Mouse (Mus musculus) cerebellum, adult 11 months (tissue): ENCODE results near the gene Tmeff1.
A peak's percentile ranks its signal among the peaks of the same experiment; 100 is the strongest.
"Not testable (repeated sequence)": the region's sequence is repeated elsewhere in the genome, so short reads cannot be mapped to it uniquely, and the experiment has no call there.

ENCODE experiments used
- DNase-seq: peaks from one replicate; pipeline ENCODE4 v3.0.0; 2022

The Tmeff1 gene

DNA sequence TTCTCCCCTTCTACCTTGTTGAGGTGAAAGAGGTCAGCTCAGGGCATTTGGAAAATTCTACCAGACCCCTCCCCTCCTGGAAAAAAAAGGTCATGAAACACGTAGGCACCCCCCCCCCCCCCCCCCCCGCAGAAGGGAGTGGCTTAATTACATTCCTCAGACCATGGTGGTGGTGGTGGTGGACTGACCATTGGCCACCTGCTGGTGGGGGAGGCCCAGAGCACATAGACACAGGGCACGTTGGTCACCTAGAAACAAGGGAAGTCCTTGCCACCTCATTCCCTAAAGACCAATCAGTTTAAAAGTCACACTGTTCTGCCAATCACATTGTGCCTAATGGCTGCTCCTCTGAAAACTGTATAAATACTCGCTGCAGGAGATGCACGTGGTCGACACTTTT, 94.8 kb downstream of the Tmeff1 start:
- not testable (repeated sequence) for DNase-seq

DNA sequence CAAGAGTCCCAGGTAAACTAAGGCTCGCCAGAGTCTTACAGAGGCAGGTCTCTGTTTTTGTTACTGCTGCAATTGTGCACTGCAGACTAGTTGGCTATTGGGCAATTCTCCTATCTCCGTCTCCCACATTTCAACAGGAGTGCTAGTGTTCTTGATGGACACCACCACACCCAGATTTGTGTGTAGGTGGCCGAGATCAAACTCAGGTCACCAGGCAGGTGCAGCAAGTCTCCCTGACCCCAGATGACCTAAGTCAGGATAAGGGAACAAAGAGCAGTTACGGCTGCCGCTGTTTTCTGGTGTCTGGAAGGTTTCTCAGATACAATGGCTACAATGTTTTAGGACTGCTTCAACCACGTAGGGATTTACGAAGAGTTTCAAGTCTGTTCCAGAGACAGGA, 95.2 kb downstream of the Tmeff1 start:
- no peak for DNase-seq

DNA sequence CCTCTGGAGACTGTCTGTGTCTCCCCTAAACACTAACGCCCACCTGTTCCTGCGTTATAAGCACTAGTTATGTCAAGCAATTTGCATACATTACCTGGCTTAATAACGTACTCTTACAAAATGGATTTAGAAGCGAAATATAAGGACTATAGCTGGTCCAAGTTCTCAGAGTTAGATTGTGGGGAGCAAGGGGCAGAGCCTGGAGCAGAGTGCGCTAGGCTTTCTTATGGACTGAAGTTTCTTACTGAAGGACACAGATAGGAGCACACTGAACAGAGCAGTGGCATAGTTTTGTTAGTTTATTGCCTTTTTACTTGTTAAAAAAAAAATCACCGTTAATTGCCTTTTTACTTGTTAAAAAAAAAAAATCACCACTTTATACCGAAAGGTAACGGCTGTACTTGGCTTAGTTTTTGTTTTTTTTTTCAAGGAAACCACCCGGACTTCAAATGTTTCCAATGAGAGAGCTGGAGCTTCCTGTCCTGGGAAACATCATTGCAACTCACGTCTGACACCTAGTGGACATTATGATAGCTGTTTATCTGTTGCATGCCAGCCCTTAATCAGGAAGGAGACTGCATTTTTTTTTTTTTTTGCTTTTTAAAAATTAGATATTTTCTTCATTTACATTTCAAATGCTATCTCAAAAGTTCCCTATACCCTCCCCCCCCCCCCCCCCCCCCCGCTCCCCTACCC, 95.8 kb downstream of the Tmeff1 start:
- DNase-seq, result no peak

DNA sequence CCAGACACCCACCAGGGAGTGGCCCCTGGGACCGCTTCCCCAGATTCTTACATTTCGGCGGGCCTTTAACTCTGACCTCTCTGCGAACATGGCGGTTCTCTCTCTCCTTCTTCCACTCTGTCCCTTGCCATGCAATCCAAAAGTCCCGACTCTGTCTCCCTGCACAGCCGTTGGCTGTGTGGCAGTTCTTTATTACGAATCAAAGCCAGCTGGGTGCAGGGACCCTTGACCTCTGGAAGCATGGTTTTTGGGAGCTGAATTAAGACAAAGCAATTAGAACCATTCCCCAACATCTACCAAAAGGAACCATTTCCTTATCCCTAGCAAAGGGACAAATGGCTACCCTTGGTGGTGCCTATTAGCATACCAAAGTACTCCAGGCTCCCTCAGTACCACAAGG, 98.2 kb downstream of the Tmeff1 start:
- no peak for DNase-seq

DNA sequence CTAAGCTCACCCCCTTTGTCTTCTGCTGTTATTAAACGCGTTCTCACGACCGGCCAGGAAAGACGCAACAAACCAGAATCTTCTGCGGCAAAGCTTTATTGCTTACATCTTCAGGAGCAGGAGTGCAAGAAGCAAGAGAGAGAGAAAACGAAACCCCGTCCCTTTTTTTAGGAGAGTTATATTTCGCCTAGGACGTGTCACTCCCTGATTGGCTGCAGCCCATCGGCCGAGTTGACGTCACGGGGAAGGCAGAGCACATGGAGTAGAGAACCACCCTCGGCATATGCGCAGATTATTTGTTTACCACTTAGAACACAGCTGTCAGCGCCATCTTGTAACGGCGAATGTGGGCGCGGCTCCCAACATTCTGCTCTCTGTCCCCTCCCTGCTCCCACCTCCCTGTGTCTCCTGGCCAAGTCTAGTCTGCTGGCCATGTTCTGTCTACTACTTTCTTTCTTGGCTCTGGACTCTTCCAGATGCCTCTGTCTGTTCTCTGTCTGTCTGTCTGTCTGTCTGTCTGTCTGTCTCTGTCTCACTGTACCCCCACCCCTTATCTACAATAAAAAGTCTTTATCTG, 98.7 kb downstream of the Tmeff1 start:
- DNase-seq, result not testable (repeated sequence)

DNA sequence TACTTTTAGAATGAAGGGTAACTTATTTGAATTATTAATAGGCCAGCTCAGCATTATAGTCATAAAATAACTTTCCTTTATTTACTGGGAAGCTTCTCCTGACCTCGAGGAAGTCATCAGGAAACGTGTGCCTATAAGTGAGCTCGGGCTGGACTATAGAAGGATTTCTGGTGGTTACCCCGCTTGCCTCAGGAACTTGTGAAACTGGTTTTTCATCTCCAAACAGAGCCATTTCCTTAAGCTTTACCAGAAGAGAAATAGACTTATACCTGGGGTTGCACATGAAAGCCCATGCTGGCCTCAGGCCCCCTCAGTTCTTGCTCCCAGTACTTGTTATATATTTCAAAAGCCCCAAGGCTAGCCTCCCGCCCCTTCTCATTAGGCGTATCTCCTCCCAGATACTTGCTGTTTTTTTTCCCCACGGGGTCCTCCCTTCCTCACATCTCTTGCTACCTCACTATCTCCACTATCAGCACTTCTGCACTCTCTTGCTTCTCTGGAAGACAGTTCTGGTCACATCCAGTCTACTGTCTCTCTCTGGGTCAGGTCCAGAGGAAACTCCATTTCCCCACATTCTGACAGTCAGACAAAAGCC, 99.7 kb downstream of the Tmeff1 start:
- DNase-seq, result no peak

DNA sequence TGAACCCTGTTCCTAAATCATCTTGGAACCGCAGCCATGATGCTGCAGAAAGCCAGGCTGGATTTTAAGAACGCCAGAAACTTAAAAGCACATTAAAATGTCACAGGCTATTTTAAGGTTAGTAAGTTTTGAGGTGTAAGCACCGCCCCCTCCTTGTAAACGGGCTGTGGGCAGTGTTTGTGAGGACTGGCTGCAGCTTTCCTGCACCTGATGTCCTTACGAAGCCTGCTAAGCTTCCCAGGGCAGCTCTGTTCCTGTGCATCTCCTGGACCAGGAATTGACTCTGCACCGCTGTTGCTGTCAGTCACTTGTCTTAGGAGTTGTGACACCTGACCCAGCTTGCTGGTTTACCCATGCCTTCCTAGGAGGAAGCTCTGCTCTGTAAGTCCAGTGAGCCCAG, 103.2 kb downstream of the Tmeff1 start:
- DNase-seq, result no peak

DNA sequence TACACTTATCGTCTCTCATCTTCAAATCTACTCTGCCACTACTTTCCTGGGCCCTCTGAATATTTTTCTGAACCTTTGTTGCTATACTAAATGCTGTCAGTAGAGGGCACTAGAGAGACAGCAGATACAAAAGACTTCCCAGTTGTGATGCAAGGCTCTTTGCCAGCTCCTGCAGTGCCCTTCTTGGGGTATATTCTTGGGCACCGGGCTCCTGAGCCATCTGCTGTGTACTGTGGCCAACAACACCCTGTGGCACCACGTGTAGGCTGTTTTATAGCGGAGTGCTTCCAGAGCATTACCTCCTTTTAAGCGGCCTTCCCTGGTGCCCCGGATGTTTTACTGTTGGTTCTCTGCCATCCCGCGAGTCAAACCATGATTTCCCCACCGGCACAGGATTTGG, 105.7 kb downstream of the Tmeff1 start:
- peak; percentile 73 for DNase-seq

DNA sequence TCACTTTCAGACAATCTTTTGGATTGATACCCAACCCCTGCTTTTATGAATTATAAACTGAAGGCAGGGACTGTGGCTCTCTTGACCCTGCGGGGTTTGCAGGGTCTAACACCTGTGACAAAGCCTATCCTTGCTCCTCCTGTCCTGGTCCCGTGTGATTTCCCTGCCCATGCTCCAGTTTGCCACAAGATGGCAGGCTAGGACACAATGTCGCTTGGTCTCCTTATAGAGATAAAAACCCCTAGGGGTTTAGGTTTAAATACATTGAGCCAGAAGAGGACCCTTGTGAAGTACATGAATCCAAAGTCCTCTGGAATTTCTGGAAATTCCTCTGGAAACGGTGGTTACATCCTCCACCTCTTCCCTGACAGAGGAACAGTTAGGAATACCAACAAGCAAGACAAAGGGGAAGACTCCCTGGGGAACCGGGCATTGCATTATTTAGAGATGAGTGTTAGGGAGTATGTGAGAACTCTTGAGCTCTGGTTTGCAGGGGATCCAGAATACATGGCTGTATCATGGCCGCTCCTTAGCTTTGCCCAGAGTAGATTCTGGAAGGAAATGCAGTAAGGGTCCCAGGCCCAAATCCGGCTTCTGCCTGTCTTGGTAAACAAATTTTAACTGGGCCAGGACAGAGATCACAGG, 106.9 kb downstream of the Tmeff1 start:
- DNase-seq, result peak; percentile 24

DNA sequence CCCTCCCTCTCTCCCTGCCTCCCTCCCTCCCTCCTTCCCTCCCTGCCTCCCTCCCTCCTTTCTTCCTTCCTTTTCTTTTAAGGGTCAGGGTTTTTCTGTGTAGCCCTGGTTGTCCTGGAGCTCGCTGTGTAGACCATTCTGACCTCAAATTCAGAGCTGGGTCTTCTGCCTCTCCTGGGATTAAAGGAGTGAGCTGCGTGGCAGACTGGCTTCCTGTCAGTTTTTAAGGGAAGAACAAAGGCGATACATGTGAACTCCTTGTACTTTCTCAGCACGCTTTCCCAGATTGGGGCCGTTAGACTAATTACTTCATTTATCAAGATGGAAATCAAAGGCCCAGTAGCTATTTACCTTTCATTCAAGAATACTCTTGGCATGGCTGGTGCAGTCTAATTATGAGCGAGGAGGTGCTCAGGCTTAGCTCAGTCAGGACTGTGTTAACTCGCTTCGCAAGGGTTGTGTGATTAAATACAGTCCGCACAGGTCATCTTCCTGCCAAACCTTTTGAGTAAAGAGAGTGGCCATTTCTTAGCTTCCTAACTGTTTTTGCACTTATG, 107.8 kb downstream of the Tmeff1 start:
- DNase-seq, result no peak

DNA sequence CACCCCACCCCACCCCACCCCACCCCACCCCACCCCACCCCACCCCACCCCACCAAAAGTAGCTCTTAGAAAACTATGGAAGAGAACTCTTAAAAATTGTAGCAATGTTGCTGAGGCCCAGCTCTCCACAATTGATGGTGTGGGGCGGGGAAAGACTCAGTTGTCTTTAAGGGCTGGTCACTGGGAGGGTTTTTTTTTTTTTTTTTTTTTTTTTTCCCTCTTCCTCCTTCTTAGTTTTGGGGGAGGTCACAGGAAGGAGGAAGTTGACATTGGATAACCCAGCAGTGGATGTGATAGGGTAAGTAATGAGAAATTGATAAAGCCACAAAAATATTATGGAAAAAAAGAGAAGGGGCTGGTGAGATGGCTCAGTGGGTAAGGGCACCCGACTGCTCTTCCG, 111.7 kb downstream of the Tmeff1 start:
- no peak for DNase-seq

DNA sequence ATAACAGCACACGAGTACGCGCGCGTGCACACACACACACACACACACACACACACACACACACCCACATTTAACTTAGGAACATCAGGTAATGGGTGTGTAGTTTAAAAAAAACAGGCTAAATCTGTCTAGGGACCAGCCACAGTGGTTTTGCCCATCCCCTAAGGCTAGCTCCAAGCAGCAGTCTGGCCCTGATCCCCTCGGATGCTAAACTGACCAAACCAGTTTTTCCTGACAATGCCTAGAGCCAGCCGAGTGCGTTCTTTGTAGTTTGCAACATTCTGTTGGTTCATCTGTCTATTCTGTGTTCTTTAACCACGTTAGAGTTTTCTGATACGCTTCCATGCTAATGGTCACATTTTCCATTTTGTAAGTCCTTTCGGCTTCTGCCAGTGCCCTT, 112.3 kb downstream of the Tmeff1 start:
- DNase-seq, result no peak
